Mouse (Mus musculus): ENCODE data around the gene Oprm1. TPM values are rescaled to one million over a fixed set of nuclear protein-coding genes. Genes with fewer than 3 reads are reported as not detected.

The Oprm1 gene
- polyA plus RNA-seq, 1 experiment from 2014 or later = 3.2 TPM

GRCm38 (mm10) chr10:6885460-6885859 lies 127.2 kb downstream of the Oprm1 start:
- WGBS = 2% methylated on average over 1 of the region's 1 CpGs
- Histone ChIP-seq H3K27me3 (replicated peaks; ENCODE audit: control insufficient read depth, insufficient read depth, low read length) (no peaks in the 10 kb centered on the region), H3K9ac (ENCODE audit: low read depth, low read length) (no peak overlapping the region), H3K36me3 (ENCODE audit: control insufficient read depth, insufficient read depth, low read length) (no peaks in the 10 kb centered on the region), H3K9me3 (ENCODE audit: control insufficient read depth, low read length) (no peaks in the 10 kb centered on the region), H3K27ac (ENCODE audit: low read depth, low read length) (no peak overlapping the region), H3K4me1 (ENCODE audit: control insufficient read depth, insufficient read depth, low read depth, low read length) (no peaks in the 10 kb centered on the region), H3K4me2 (ENCODE audit: low read length) (no peak overlapping the region), H3K4me3 (ENCODE audit: low read length) (no peak overlapping the region)
- peak; percentile 58 for ATAC-seq

DNA sequence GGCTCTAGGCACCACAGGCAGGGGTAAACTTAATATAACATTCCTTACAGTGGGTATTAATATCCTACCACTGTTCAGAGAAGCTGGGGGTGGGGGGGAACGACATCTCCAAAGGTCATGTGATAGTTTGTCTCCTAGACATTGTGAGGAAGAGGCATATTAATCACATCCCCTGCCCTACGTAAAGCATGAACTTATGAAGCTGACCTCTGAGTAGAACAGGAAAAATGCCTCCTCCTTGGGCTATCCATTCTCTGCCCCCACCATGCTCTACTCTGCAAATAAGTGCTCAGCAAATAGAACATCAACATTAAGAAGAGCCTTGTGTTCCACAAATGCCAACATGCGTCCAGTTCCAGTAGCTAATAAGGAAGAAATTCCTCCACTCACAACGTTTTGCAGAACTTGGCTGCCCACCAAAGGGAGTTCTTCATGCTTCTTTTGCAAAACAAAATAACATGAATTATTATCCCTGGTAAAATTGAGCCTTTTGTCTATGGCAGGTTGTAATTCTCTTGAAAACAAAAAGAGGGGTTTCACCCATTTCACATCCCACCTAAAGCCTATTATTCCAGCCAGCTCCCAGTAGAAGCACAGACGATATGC lies 131.4 kb downstream of the Oprm1 start:
- ATAC-seq = no peak
- 57% methylated on average over 5 of the region's 5 CpGs for WGBS
- no peak overlapping the region for H3K4me2 ChIP-seq (ENCODE audit: low read length)
- H3K4me1 ChIP-seq (ENCODE audit: control insufficient read depth, insufficient read depth, low read depth, low read length) = no peaks in the 10 kb centered on the region
- H3K36me3 ChIP-seq (ENCODE audit: control insufficient read depth, insufficient read depth, low read length) = no peaks in the 10 kb centered on the region
- no peak overlapping the region for H3K4me3 ChIP-seq (ENCODE audit: low read length)
- no peaks in the 10 kb centered on the region for H3K27me3 ChIP-seq (replicated peaks; ENCODE audit: control insufficient read depth, insufficient read depth, low read length)
- H3K9me3 ChIP-seq (ENCODE audit: control insufficient read depth, low read length) = no peaks in the 10 kb centered on the region
- H3K27ac ChIP-seq (ENCODE audit: low read depth, low read length) = no peak overlapping the region
- H3K9ac ChIP-seq (ENCODE audit: low read depth, low read length) = no peak overlapping the region

DNA sequence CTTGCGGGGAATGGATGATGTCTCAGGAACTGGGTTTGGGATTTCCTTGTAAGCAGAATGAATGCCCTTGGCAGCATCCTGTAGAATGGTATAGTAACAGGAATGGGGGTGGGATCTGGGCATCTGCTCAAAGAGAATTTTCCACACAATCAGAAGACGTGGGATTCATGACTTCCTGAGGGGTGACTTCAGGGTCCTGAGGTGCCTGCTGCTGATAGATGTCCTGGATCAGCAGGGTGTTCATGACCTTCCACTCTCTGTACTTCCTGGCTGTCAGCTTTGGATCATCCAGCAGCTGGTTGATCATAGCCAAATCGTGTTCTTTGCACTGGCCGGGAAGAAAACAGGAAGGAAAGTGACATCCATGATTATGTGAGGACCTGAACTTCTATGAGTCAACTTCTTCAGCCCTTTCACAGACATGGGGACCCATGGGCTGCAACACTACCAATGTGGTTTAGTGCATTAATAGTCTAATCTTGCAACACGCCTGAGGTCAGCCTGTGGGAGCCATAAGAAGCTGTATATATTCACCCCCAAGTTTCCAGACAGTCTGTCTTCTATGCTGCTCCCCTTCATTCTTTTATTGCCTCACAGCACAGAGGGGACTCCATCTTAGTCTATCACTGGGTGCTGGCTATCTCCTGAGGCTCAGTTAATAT lies 132.2 kb downstream of the Oprm1 start:
- H3K4me3 ChIP-seq (ENCODE audit: low read length) = no peak overlapping the region
- no peak overlapping the region for H3K27ac ChIP-seq (ENCODE audit: low read depth, low read length)
- H3K36me3 ChIP-seq (ENCODE audit: control insufficient read depth, insufficient read depth, low read length) = no peaks in the 10 kb centered on the region
- no peak overlapping the region for H3K9ac ChIP-seq (ENCODE audit: low read depth, low read length)
- H3K4me2 ChIP-seq (ENCODE audit: low read length) = no peak overlapping the region
- no peak for ATAC-seq
- H3K9me3 ChIP-seq (ENCODE audit: control insufficient read depth, low read length) = no peaks in the 10 kb centered on the region
- H3K4me1 ChIP-seq (ENCODE audit: control insufficient read depth, insufficient read depth, low read depth, low read length) = no peaks in the 10 kb centered on the region
- 79% methylated on average over 5 of the region's 5 CpGs for WGBS
- no peaks in the 10 kb centered on the region for H3K27me3 ChIP-seq (replicated peaks; ENCODE audit: control insufficient read depth, insufficient read depth, low read length)

GRCm38 (mm10) chr10:6895796-6896195 lies 137.5 kb downstream of the Oprm1 start:
- no peaks in the 10 kb centered on the region for H3K36me3 ChIP-seq (ENCODE audit: control insufficient read depth, insufficient read depth, low read length)
- 84% methylated on average over 3 of the region's 3 CpGs for WGBS
- H3K9me3 ChIP-seq (ENCODE audit: control insufficient read depth, low read length) = no peaks in the 10 kb centered on the region
- ATAC-seq = no peak
- no peak overlapping the region for H3K9ac ChIP-seq (ENCODE audit: low read depth, low read length)
- H3K27me3 ChIP-seq (replicated peaks; ENCODE audit: control insufficient read depth, insufficient read depth, low read length) = no peaks in the 10 kb centered on the region
- no peaks in the 10 kb centered on the region for H3K4me1 ChIP-seq (ENCODE audit: control insufficient read depth, insufficient read depth, low read depth, low read length)
- H3K4me2 ChIP-seq (ENCODE audit: low read length) = no peak overlapping the region
- no peak overlapping the region for H3K27ac ChIP-seq (ENCODE audit: low read depth, low read length)
- no peak overlapping the region for H3K4me3 ChIP-seq (ENCODE audit: low read length)

DNA sequence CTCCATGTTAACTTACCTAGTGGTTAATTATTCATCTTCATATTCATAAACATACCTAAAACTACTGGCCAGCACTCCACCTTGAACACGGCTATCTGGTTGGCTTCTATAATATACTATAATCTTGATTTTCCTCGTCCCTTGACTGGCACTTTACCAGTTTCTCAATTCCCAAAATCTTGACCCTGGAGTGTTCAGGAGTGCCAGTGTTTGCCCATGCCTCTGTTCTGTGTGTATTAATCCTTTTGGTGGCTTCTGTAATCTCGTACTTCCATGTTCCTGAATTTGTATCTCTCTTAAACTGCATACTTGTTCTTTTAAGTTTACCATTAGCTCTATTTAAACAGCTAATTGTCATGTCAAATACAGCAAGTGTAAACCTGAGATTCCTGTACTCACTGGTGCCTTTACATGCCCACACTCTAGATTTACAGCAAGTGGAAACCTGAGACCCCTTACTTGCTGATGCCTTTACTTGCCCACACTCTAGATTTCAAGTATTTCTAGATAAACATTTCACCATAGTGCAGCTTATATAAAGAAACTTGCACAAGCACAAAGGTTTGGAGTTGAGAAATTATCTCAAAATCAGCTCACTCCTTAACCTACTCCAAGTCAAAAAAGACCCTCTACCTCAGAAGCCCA lies 138.5 kb downstream of the Oprm1 start:
- Histone ChIP-seq H3K27ac (ENCODE audit: low read depth, low read length) (no peak overlapping the region), H3K4me1 (ENCODE audit: control insufficient read depth, insufficient read depth, low read depth, low read length) (no peaks in the 10 kb centered on the region), H3K4me3 (ENCODE audit: low read length) (no peak overlapping the region), H3K36me3 (ENCODE audit: control insufficient read depth, insufficient read depth, low read length) (no peaks in the 10 kb centered on the region), H3K27me3 (replicated peaks; ENCODE audit: control insufficient read depth, insufficient read depth, low read length) (no peaks in the 10 kb centered on the region), H3K9ac (ENCODE audit: low read depth, low read length) (no peak overlapping the region), H3K4me2 (ENCODE audit: low read length) (no peak overlapping the region), H3K9me3 (ENCODE audit: control insufficient read depth, low read length) (no peaks in the 10 kb centered on the region)
- 87% methylated on average over 3 of the region's 3 CpGs for WGBS
- no peak for ATAC-seq

DNA sequence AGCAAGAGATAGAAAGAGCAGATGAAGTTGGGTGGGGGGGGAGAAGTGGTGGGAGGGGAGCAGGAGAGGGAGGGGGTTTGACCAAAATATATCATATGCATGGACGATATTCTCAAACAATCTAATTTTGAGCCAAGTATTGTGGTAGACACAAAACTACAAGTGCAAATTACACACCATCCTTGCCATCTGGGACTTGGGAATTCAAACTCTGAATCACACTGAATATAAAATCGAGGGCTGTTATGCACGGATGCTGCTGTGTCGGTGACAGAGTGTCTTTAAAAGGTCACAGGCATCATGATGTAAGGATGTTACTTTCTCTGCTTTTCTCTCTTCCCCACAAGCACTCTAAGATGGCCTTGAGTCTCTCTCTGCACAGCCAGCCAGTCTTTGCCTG lies 141.8 kb downstream of the Oprm1 start:
- Histone ChIP-seq H3K4me1 (ENCODE audit: control insufficient read depth, insufficient read depth, low read depth, low read length) (no peaks in the 10 kb centered on the region), H3K9ac (ENCODE audit: low read depth, low read length) (no peak overlapping the region), H3K9me3 (ENCODE audit: control insufficient read depth, low read length) (no peaks in the 10 kb centered on the region), H3K27me3 (replicated peaks; ENCODE audit: control insufficient read depth, insufficient read depth, low read length) (no peaks in the 10 kb centered on the region), H3K4me2 (ENCODE audit: low read length) (no peak overlapping the region), H3K27ac (ENCODE audit: low read depth, low read length) (no peak overlapping the region), H3K36me3 (ENCODE audit: control insufficient read depth, insufficient read depth, low read length) (no peaks in the 10 kb centered on the region), H3K4me3 (ENCODE audit: low read length) (no peak overlapping the region)
- no peak for ATAC-seq
- 87% methylated on average over 4 of the region's 4 CpGs for whole genome bisulfite sequencing

DNA sequence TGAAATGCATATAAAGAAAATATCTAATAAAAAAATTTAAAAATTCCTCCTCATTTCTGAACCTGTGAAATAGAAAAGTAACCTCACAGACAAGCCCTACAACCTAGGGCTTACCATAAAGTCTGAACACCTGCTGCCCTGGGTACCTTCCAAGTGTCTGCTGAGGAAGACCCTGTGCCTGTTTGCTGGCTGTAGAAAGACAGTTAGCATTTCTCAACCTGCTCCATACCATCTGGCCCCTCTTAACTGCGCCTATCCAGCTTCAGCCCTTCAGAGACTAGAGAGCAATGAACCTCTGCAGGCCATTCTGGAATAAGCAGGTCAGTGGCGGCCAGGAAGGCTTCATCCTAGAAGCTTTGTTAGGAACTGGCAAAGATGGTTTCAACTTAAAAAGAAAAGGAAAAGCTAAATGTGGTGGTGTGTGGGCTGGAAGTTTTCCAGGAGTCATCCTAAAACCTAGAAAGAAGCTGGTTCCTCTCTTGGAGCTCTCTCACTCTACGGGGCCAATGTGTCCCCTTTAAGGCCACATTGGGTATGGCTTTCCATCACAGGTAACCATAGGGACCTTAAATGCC lies 143.6 kb downstream of the Oprm1 start:
- H3K9ac ChIP-seq (ENCODE audit: low read depth, low read length) = no peak overlapping the region
- 85% methylated on average over 3 of the region's 3 CpGs for WGBS
- H3K4me1 ChIP-seq (ENCODE audit: control insufficient read depth, insufficient read depth, low read depth, low read length) = no peaks in the 10 kb centered on the region
- no peak overlapping the region for H3K27ac ChIP-seq (ENCODE audit: low read depth, low read length)
- H3K36me3 ChIP-seq (ENCODE audit: control insufficient read depth, insufficient read depth, low read length) = no peaks in the 10 kb centered on the region
- peak; percentile 56; the same call in 1 of the 2 replicates for ATAC-seq
- H3K27me3 ChIP-seq (replicated peaks; ENCODE audit: control insufficient read depth, insufficient read depth, low read length) = no peaks in the 10 kb centered on the region
- H3K4me3 ChIP-seq (ENCODE audit: low read length) = no peak overlapping the region
- no peak overlapping the region for H3K4me2 ChIP-seq (ENCODE audit: low read length)
- no peaks in the 10 kb centered on the region for H3K9me3 ChIP-seq (ENCODE audit: control insufficient read depth, low read length)

DNA sequence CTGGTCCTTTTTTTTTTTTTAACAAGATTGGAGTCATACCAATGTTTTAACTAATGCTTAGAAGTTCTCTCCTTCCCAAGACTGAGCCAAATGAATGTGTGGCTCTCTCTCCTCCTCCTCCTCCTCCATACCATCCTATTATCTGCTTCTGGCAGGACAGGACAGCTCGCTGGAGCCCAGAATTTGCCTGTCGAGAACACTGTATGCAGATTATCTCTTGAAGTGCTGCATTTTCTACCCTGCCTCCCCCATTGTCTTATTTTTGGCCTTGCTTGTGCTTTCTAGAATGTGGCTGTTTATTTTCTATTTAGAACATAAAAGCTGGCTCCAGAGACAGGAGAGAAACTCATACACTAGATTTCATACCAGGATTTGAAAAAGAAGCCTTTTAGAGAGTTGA lies 151.5 kb downstream of the Oprm1 start:
- no peak overlapping the region for H3K4me2 ChIP-seq (ENCODE audit: low read length)
- no peaks in the 10 kb centered on the region for H3K4me1 ChIP-seq (ENCODE audit: control insufficient read depth, insufficient read depth, low read depth, low read length)
- no peak overlapping the region for H3K27ac ChIP-seq (ENCODE audit: low read depth, low read length)
- no peak overlapping the region for H3K4me3 ChIP-seq (ENCODE audit: low read length)
- WGBS = 43% methylated on average over 2 of the region's 2 CpGs
- no peaks in the 10 kb centered on the region for H3K9me3 ChIP-seq (ENCODE audit: control insufficient read depth, low read length)
- no peaks in the 10 kb centered on the region for H3K27me3 ChIP-seq (replicated peaks; ENCODE audit: control insufficient read depth, insufficient read depth, low read length)
- H3K36me3 ChIP-seq (ENCODE audit: control insufficient read depth, insufficient read depth, low read length) = no peaks in the 10 kb centered on the region
- no peak overlapping the region for H3K9ac ChIP-seq (ENCODE audit: low read depth, low read length)
- no peak for ATAC-seq

DNA sequence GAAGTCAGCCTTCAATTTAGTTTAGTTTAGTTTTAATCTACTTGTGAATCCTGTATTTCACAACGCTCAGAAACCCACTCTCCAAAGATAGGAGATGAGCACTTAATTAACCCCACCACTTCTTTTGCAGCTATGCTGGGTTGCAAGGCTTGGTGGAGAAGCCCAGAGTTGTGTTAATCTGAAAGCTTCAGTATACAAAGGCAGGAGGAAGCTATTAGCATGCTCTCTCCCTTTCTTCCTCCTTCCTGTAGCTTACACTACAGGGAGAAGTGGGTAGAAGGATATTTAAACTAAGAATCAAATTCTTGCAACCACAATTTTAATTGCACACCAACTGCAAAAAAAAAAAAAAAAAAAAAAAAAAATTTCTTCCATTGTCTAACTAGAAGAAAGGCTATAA lies 157.7 kb downstream of the Oprm1 start:
- ATAC-seq = no peak; the same call in 1 of the 2 replicates
- no peaks in the 10 kb centered on the region for H3K9me3 ChIP-seq (ENCODE audit: control insufficient read depth, low read length)
- peaks cover 7% of the 10 kb centered on the region for H3K4me1 ChIP-seq (ENCODE audit: control insufficient read depth, insufficient read depth, low read depth, low read length)
- 21% methylated on average over 1 of the region's 1 CpGs for WGBS
- H3K4me2 ChIP-seq (ENCODE audit: low read length) = no peak overlapping the region
- H3K4me3 ChIP-seq (ENCODE audit: low read length) = no peak overlapping the region
- no peaks in the 10 kb centered on the region for H3K36me3 ChIP-seq (ENCODE audit: control insufficient read depth, insufficient read depth, low read length)
- peak overlapping the region; percentile 51; the same call in 1 of the 2 replicates for H3K27ac ChIP-seq (ENCODE audit: low read depth, low read length)
- H3K9ac ChIP-seq (ENCODE audit: low read depth, low read length) = no peak overlapping the region
- H3K27me3 ChIP-seq (replicated peaks; ENCODE audit: control insufficient read depth, insufficient read depth, low read length) = no peaks in the 10 kb centered on the region
